Mouse (Mus musculus) frontal cortex, postnatal 10 days (tissue): Measurements from ENCODE around the gene Dcps.

Experiments used
- DNase-seq, 2 experiments: peaks; one replicate each; pipeline ENCODE4 v3.0.0; 2022; ENCODE audit warnings: low spot score in 2 of 2, mixed read lengths in 1 of 2

Gene Dcps

GRCm38 (mm10) chr9:35175251-35176123 is at the start of gene Dcps:
Gene Dcps (minus strand): TSS chr9:35176061.
- peak; percentile 90 to 95 for DNase-seq

- no peak for DNase-seq
Measured at GRCm38 (mm10) chr9:35223466-35223865, 47.6 kb upstream of the Dcps start.

GRCm38 (mm10) chr9:35217963-35218362 is 42.1 kb upstream of the Dcps start:
- DNase-seq: no peak

- DNase-seq: no peak
Measured at GRCm38 (mm10) chr9:35211573-35212511, 36.0 kb upstream of the Dcps start.

- peak; percentile 98 to 99 for DNase-seq
Measured at GRCm38 (mm10) chr9:35210542-35211474, 34.9 kb upstream of the Dcps start, which contains the start of gene Foxred1. Gene Foxred1 (minus strand): TSS chr9:35211055.

- DNase-seq: no peak
Measured at GRCm38 (mm10) chr9:35204421-35204820, 28.6 kb upstream of the Dcps start.

- DNase-seq: no peak
Measured at GRCm38 (mm10) chr9:35203536-35203935, 27.7 kb upstream of the Dcps start.

- DNase-seq: no peak
Measured at GRCm38 (mm10) chr9:35200529-35201060, 24.7 kb upstream of the Dcps start.

GRCm38 (mm10) chr9:35199772-35200471 is 24.1 kb upstream of the Dcps start, which contains the start of the genes Srpr and Tirap:
Gene Srpr (plus strand): TSS chr9:35200175.
Gene Tirap (minus strand): TSS chr9:35200291.
- peak; percentile 57 to 84 for DNase-seq

- no peak for DNase-seq
Measured at GRCm38 (mm10) chr9:35198945-35199771, 23.3 kb upstream of the Dcps start.

- DNase-seq: no peak
Measured at GRCm38 (mm10) chr9:35198351-35198750, 22.5 kb upstream of the Dcps start.

GRCm38 (mm10) chr9:35197625-35198024 is 21.8 kb upstream of the Dcps start:
- no peak for DNase-seq

- no peak for DNase-seq
Measured at GRCm38 (mm10) chr9:35194048-35194447, 18.2 kb upstream of the Dcps start.

GRCm38 (mm10) chr9:35192983-35193542 is 17.2 kb upstream of the Dcps start:
- DNase-seq: no peak

- DNase-seq: peak in 1 of 2 experiments; percentile 41
Measured at GRCm38 (mm10) chr9:35188700-35189099, 12.8 kb upstream of the Dcps start.

GRCm38 (mm10) chr9:35187351-35187903 is 11.6 kb upstream of the Dcps start:
- no peak for DNase-seq

GRCm38 (mm10) chr9:35186430-35186829 is 10.6 kb upstream of the Dcps start:
- DNase-seq: no peak

- DNase-seq: no peak
Measured at GRCm38 (mm10) chr9:35183359-35183758, 7.5 kb upstream of the Dcps start.

- DNase-seq: no peak
Measured at GRCm38 (mm10) chr9:35182832-35183231, 7.0 kb upstream of the Dcps start.
